Mouse (Mus musculus) midbrain, embryonic 16.5 days (tissue): Measurements from ENCODE around the gene Gramd4. TPM values are rescaled to one million over a fixed set of nuclear protein-coding genes. Genes with fewer than 3 reads are reported as not detected.
A peak's percentile ranks its signal among the peaks of the same experiment; 100 is the strongest.
"Not testable (repeated sequence)": the region's sequence is repeated elsewhere in the genome, so short reads cannot be mapped to it uniquely, and the experiment has no call there.

Experiments used
- ATAC-seq: fragments of 200-750 bp; cut with Nextera tagmentation; 2 replicates; pipeline ENCODE4 v1.8.0; 2017; ENCODE audit warnings: moderate TSS enrichment
- H3K27ac ChIP-seq: fragments of 300-500 bp; sonication (generic); 2 replicates; pipeline ENCODE4 v1.5.1; 2014; ENCODE audit warnings: mild to moderate bottlenecking, low read length, mixed read lengths
- H3K27me3 ChIP-seq: fragments of 300-500 bp; sonication (generic); 2 replicates; pipeline ENCODE4 v1.6.1; 2014; ENCODE audit warnings: low read depth, low read length, mixed read lengths; ENCODE audit not compliant: control insufficient read depth, insufficient read depth
- H3K36me3 ChIP-seq: fragments of 300-500 bp; sonication (generic); 2 replicates; pipeline ENCODE4 v1.6.1; 2014; ENCODE audit warnings: mild to moderate bottlenecking, low read length, moderate library complexity, mixed read lengths; ENCODE audit not compliant: control insufficient read depth, insufficient read depth
- H3K4me1 ChIP-seq: fragments of 300-500 bp; sonication (generic); 2 replicates; pipeline ENCODE4 v1.6.1; 2014; ENCODE audit warnings: mild to moderate bottlenecking, low read length, mixed read lengths; ENCODE audit not compliant: control insufficient read depth, insufficient read depth
- H3K4me2 ChIP-seq: fragments of 300-500 bp; sonication (generic); 2 replicates; pipeline ENCODE4 v1.6.1; 2014; ENCODE audit warnings: mild to moderate bottlenecking, low read length, mixed read lengths
- H3K4me3 ChIP-seq: fragments of 300-500 bp; sonication (generic); 2 replicates; pipeline ENCODE4 v1.5.1; 2014; ENCODE audit warnings: low read depth, mild to moderate bottlenecking, low read length, moderate library complexity, mixed read lengths
- H3K9ac ChIP-seq: fragments of 300-500 bp; sonication (generic); 2 replicates; pipeline ENCODE4 v1.6.1; 2014; ENCODE audit warnings: low read depth, low read length, mixed read lengths
- H3K9me3 ChIP-seq: fragments of 300-500 bp; sonication (generic); replicated peaks from 2 replicates; pipeline ENCODE4 v1.6.1; 2014; ENCODE audit warnings: mild to moderate bottlenecking, low read length, mixed read lengths; ENCODE audit not compliant: control insufficient read depth, poor library complexity, severe bottlenecking
- WGBS: fragments of 180-500 bp; shearing (Covaris S2); extraction: QIAGEN DNeasy Blood & Tissue Kit; methylation state at CpG from one replicate; pipeline ENCODE4 v1.1.7; 2014; 5-methylcytosine and 5-hydroxymethylcytosine counted together
- polyA plus RNA-seq: library from polyadenylated mRNA; unstranded; fragments of >200 nt; fragmentation: Nextera tagmentation; extraction: Ambion mirVana; gene quantifications from 2 replicates; pipeline ENCODE4 v1.2.1, GENCODE M21; 2015

Gene Gramd4
- polyA plus RNA-seq, 1 experiment from 2014 or later: 36.7 TPM

GRCm38 (mm10) chr15:86089991-86090529 is 32.6 kb downstream of the Gramd4 start:
- Histone ChIP-seq H3K36me3 (no peaks in the 10 kb centered on the region), H3K4me2 (no peak overlapping the region), H3K4me3 (no peak overlapping the region), H3K9me3 (no peaks in the 10 kb centered on the region), H3K27me3 (no peaks in the 10 kb centered on the region), H3K4me1 (peaks cover 44% of the 10 kb centered on the region), H3K9ac (no peak overlapping the region), H3K27ac (peak overlapping the region; percentile 50; the same call in 1 of the 2 replicates)
- 58% methylated on average over 11 of the region's 11 CpGs for WGBS
- ATAC-seq: no peak

GRCm38 (mm10) chr15:86090578-86090977 is 33.1 kb downstream of the Gramd4 start:
- no peak for ATAC-seq
- 90% methylated on average over 8 of the region's 8 CpGs for WGBS

DNA sequence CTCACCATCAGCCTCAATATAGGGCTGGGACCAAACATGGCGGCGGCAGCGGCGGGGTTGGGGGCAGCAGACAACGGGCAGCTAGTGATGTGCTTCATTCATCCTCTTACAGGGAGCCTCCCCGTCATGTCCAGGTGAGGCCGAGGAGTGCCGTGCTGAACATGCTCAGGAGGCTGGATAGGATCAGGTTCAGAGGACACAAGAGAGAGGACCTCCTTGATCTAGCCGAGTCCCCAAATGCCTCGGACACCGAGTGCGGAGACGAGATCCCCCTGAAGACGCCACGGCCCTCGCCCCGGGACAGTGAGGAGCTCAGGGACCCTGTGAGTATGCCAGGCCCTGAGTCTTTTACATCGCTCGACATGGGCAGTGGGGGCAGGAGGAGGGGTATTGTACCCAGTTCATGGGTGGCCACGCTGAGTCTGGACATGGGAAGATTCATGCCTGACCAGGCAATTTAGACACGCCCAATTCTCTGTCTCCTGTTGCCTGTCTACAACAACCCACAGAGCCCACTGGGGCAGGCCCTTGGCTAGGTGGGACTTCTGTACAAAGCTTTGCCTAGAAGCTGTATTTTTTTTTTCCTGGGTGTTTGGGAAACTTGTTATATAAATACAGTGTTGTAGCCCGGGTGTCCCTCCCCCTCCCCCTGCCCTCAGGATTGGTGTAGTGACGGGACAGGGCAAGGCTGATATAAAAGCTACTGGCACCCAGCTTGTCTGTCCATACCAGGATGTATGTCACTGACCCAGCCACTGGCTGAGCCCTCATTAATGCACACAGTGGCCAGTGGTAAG is 33.9 kb downstream of the Gramd4 start:
- Histone ChIP-seq H3K9ac (no peak overlapping the region), H3K27me3 (no peaks in the 10 kb centered on the region), H3K4me3 (no peak overlapping the region), H3K36me3 (no peaks in the 10 kb centered on the region), H3K9me3 (no peaks in the 10 kb centered on the region), H3K27ac (no peak overlapping the region), H3K4me1 (peaks cover 31% of the 10 kb centered on the region), H3K4me2 (no peak overlapping the region)
- no peak for ATAC-seq
- 91% methylated on average over 23 of the region's 23 CpGs for WGBS

More at GRCm38 (mm10) chr15:86090578-86090977, 33.1 kb downstream of the Gramd4 start:
- Histone ChIP-seq H3K27me3 (no peaks in the 10 kb centered on the region), H3K9me3 (no peaks in the 10 kb centered on the region), H3K9ac (no peak overlapping the region), H3K27ac (0 out of 2 replicates have a peak overlapping the region, but pooled peaks have one; percentile 50), H3K4me3 (no peak overlapping the region), H3K4me2 (no peak overlapping the region), H3K36me3 (no peaks in the 10 kb centered on the region), H3K4me1 (peaks cover 39% of the 10 kb centered on the region)

- no peak overlapping the region for H3K9ac ChIP-seq
Measured at GRCm38 (mm10) chr15:86091998-86092670, 34.6 kb downstream of the Gramd4 start.

DNA sequence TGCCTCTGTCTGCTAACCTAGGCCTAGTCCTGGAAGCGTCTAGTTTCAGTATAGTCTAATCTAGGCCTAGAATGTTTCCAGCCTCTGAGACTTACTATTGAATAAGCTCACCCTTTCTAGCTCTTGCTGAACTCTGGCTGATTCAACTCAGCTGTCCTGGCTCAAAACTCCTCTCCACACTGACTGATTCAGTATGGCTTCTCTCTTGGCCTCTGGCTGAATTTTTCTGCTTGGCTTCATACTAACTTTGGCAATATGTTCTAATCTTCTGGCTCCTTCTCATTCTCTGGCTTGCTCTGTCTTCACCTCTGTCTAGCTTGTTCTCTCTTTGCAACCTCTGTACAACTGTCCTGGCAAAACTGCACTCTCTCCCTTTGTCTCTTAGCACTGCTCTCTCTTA is 35.7 kb downstream of the Gramd4 start:
- Histone ChIP-seq H3K27me3 (no peaks in the 10 kb centered on the region), H3K4me1 (peaks cover 13% of the 10 kb centered on the region), H3K36me3 (no peaks in the 10 kb centered on the region), H3K9me3 (no peaks in the 10 kb centered on the region), H3K4me2 (no peak overlapping the region), H3K27ac (no peak overlapping the region), H3K9ac (no peak overlapping the region), H3K4me3 (no peak overlapping the region)
- 94% methylated on average over 1 of the region's 1 CpGs for WGBS
- no peak for ATAC-seq

More at GRCm38 (mm10) chr15:86091998-86092670, 34.6 kb downstream of the Gramd4 start:
- no peaks in the 10 kb centered on the region for H3K9me3 ChIP-seq
- ATAC-seq: no peak
- 83% methylated on average over 12 of the region's 12 CpGs for WGBS
- H3K27ac ChIP-seq: no peak overlapping the region
- H3K27me3 ChIP-seq: no peaks in the 10 kb centered on the region
- no peak overlapping the region for H3K4me3 ChIP-seq
- no peaks in the 10 kb centered on the region for H3K36me3 ChIP-seq
- H3K4me2 ChIP-seq: no peak overlapping the region
- peaks cover 24% of the 10 kb centered on the region for H3K4me1 ChIP-seq

DNA sequence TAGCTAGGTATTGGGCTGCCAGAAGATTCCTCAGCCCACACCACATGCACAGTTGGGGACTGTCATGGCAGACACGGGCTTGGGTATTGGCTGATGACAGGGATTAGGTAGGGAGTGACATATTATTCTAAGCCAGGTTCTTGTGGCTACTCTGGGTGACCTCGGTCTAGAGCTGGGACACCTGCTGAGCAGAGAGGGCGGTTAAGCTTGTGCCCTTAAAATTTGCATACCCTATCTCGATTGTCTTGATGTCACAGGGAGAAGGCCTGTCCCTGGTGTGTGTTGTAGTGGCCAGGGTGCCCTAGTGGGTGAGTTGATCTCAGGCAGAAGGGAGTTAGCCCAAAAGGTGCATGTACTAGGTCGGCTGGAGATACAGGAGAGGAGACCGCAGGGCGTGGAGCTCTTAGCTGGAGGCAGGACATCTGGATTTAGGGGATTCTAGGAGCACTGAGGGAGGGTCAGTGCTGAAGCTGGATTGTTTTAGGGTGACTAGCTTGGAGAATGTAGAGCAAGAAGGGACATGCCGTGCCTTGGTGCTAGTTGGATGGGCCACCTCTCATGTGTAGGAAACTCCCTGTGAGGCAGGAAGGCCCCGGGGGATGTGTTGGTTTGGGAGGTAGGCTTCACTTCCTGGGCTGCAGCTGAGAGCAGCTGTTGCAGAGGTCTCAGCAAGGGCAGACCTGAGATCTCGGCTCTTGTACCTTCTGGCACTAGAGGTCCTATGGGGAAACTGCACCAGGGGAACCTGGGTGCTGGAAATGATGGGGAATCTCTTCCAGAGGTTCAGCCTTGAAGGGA is 37.0 kb downstream of the Gramd4 start:
- Histone ChIP-seq H3K9ac (no peak overlapping the region), H3K9me3 (no peaks in the 10 kb centered on the region), H3K4me1 (peaks cover 9% of the 10 kb centered on the region), H3K27ac (no peak overlapping the region), H3K4me2 (no peak overlapping the region), H3K4me3 (no peak overlapping the region), H3K36me3 (no peaks in the 10 kb centered on the region), H3K27me3 (no peaks in the 10 kb centered on the region)
- ATAC-seq: no peak
- 79% methylated on average over 10 of the region's 10 CpGs for WGBS

DNA sequence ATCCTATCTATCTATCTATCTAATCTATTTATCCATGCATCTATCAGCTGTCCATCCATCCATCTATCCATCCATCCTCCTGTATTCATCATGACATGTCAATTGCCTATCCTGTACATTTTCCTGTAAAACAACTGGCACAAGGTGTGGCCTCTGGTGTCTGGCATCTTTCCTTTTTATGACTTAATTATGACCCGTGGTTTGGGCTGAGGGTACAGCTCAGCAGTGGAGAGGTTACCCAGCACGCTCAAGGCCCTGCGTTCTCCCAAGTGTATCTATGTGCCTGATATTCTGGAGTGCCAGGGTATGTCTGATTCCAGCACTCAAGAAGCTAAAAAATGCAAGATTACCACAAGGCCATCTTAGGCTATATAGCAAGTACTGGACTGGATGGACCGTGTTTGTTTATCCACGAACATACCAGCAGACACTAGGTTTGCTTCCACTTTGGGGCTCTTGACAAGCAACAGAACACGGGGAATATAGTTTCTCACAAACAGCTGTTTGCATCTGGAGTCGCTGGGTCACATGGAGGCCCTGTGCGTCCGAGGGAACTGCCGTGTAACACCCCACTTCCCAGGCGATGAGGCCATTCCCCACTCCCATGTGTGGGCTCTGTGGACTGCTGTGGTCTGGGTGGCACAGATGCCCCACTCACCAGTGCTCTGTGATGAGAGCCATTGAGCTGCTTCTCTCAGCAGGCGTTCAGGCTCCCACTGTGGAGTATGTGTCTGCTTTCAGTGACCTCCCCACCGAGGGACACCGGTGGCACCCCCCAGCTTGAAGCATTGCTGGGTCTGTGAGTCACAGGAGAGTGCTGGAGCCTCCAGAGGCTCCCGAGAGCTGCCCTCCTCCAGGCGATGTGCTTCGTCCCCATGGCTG is 38.5 kb downstream of the Gramd4 start:
- no peak overlapping the region for H3K9ac ChIP-seq
- no peak overlapping the region for H3K4me2 ChIP-seq
- WGBS: 93% methylated on average over 17 of the region's 17 CpGs
- no peak overlapping the region for H3K27ac ChIP-seq
- no peaks in the 10 kb centered on the region for H3K4me1 ChIP-seq
- no peak for ATAC-seq
- H3K36me3 ChIP-seq: no peaks in the 10 kb centered on the region
- H3K9me3 ChIP-seq: no peaks in the 10 kb centered on the region
- H3K27me3 ChIP-seq: no peaks in the 10 kb centered on the region
- no peak overlapping the region for H3K4me3 ChIP-seq

GRCm38 (mm10) chr15:86096604-86097020 is 39.1 kb downstream of the Gramd4 start:
- not testable (repeated sequence) for H3K9me3 ChIP-seq, H3K4me3 ChIP-seq, H3K9ac ChIP-seq, H3K27ac ChIP-seq, H3K27me3 ChIP-seq, ATAC-seq, H3K4me1 ChIP-seq, H3K4me2 ChIP-seq, H3K36me3 ChIP-seq
- 97% methylated on average over 5 of the region's 5 CpGs for WGBS
